Mouse (Mus musculus) liver, embryonic 12.5 days (tissue): Measurements from ENCODE around the gene Rac2. TPM values are rescaled to one million over a fixed set of nuclear protein-coding genes. Genes with fewer than 3 reads are reported as not detected.

Source experiments
- ATAC-seq: fragments of 200-750 bp; cut with Nextera tagmentation; 2 replicates; pipeline ENCODE4 v1.8.0; 2017; ENCODE audit warnings: moderate number of reproducible peaks, mild to moderate bottlenecking, moderate library complexity
- H3K27ac ChIP-seq: fragments of 300-500 bp; sonication (generic); 2 replicates; pipeline ENCODE4 v1.5.1; 2016; ENCODE audit warnings: mild to moderate bottlenecking
- H3K27me3 ChIP-seq: fragments of 300-500 bp; sonication (generic); replicated peaks from 2 replicates; pipeline ENCODE4 v1.6.1; 2016; ENCODE audit warnings: mild to moderate bottlenecking, moderate library complexity
- H3K36me3 ChIP-seq: fragments of 300-500 bp; sonication (generic); 2 replicates; pipeline ENCODE4 v1.6.1; 2016; ENCODE audit warnings: mild to moderate bottlenecking, moderate library complexity
- H3K4me1 ChIP-seq: fragments of 300-500 bp; sonication (generic); 2 replicates; pipeline ENCODE4 v1.6.1; 2016
- H3K4me2 ChIP-seq: fragments of 300-500 bp; sonication (generic); 2 replicates; pipeline ENCODE4 v1.6.1; 2016; ENCODE audit warnings: mild to moderate bottlenecking, moderate library complexity
- H3K4me3 ChIP-seq: fragments of 300-500 bp; sonication (generic); 2 replicates; pipeline ENCODE4 v1.5.1; 2016; ENCODE audit warnings: mild to moderate bottlenecking, moderate library complexity
- H3K9ac ChIP-seq: fragments of 300-500 bp; sonication (generic); 2 replicates; pipeline ENCODE4 v1.6.1; 2016; ENCODE audit warnings: mild to moderate bottlenecking, moderate library complexity
- H3K9me3 ChIP-seq: fragments of 300-500 bp; sonication (generic); replicated peaks from 2 replicates; pipeline ENCODE4 v1.6.1; 2016; ENCODE audit warnings: mild to moderate bottlenecking, moderate library complexity
- whole genome bisulfite sequencing: fragments of 180-500 bp; shearing (Covaris S2); methylation state at CpG from one replicate; pipeline ENCODE4 v1.1.7; 2016; ENCODE audit not compliant: insufficient replicate concordance; 5-methylcytosine and 5-hydroxymethylcytosine counted together
- polyA plus RNA-seq: library from polyadenylated mRNA; unstranded; fragments of >200 nt; fragmentation: Nextera tagmentation; extraction: Ambion mirVana; gene quantifications from 2 replicates; pipeline ENCODE4 v1.2.1, GENCODE M21; 2016

Gene Rac2
- polyA plus RNA-seq, 1 experiment from 2014 or later: 90.9 TPM

- Histone ChIP-seq H3K27ac (no peak overlapping the region), H3K36me3 (no peaks in the 10 kb centered on the region), H3K9ac (no peak overlapping the region), H3K27me3 (peaks cover 86% of the 10 kb centered on the region), H3K4me2 (no peak overlapping the region), H3K9me3 (no peaks in the 10 kb centered on the region), H3K4me3 (no peak overlapping the region), H3K4me1 (peaks cover 4% of the 10 kb centered on the region; the same call in 1 of the 2 replicates)
- 60% methylated on average over 7 of the region's 7 CpGs for WGBS
- ATAC-seq: no peak
These were observed 29.7 kb downstream of the Rac2 start for GRCm38 (mm10) chr15:78542767-78543303.

- H3K9ac ChIP-seq: no peak overlapping the region
- H3K27ac ChIP-seq: no peak overlapping the region
- H3K4me2 ChIP-seq: no peak overlapping the region
- H3K4me1 ChIP-seq: no peaks in the 10 kb centered on the region
- H3K4me3 ChIP-seq: no peak overlapping the region
- WGBS: 63% methylated on average over 3 of the region's 3 CpGs
- H3K27me3 ChIP-seq: peaks cover 88% of the 10 kb centered on the region
- no peaks in the 10 kb centered on the region for H3K36me3 ChIP-seq
- H3K9me3 ChIP-seq: no peaks in the 10 kb centered on the region
- no peak for ATAC-seq
These were observed 30.4 kb downstream of the Rac2 start for GRCm38 (mm10) chr15:78542098-78542766.

GRCm38 (mm10) chr15:78541606-78542005 lies 31.0 kb downstream of the Rac2 start:
- Histone ChIP-seq H3K4me1 (no peaks in the 10 kb centered on the region), H3K36me3 (no peaks in the 10 kb centered on the region), H3K4me2 (no peak overlapping the region), H3K27ac (no peak overlapping the region), H3K4me3 (no peak overlapping the region), H3K9ac (no peak overlapping the region), H3K27me3 (peaks cover 88% of the 10 kb centered on the region), H3K9me3 (no peaks in the 10 kb centered on the region)
- WGBS: 53% methylated on average over 3 of the region's 3 CpGs
- no peak for ATAC-seq

- Histone ChIP-seq H3K4me1 (0 out of 2 replicates have a peak, but pooled peaks cover 4% of the 10 kb centered on the region), H3K36me3 (no peaks in the 10 kb centered on the region), H3K9me3 (no peaks in the 10 kb centered on the region), H3K4me3 (no peak overlapping the region), H3K9ac (no peak overlapping the region), H3K4me2 (no peak overlapping the region), H3K27me3 (peaks cover 89% of the 10 kb centered on the region), H3K27ac (no peak overlapping the region)
- 56% methylated on average over 3 of the region's 3 CpGs for WGBS
- ATAC-seq: no peak
These were observed 31.5 kb downstream of the Rac2 start for GRCm38 (mm10) chr15:78541036-78541435.

GRCm38 (mm10) chr15:78535723-78536421 lies 36.7 kb downstream of the Rac2 start:
- Histone ChIP-seq H3K4me2 (no peak overlapping the region), H3K27me3 (peaks cover 49% of the 10 kb centered on the region), H3K4me3 (no peak overlapping the region), H3K36me3 (no peaks in the 10 kb centered on the region), H3K9ac (no peak overlapping the region), H3K27ac (no peak overlapping the region), H3K4me1 (peaks cover 26% of the 10 kb centered on the region), H3K9me3 (no peaks in the 10 kb centered on the region)
- WGBS: 61% methylated on average over 10 of the region's 10 CpGs
- no peak for ATAC-seq

GRCm38 (mm10) chr15:78533346-78533835 lies 39.2 kb downstream of the Rac2 start:
- Histone ChIP-seq H3K4me3 (no peak overlapping the region), H3K9ac (no peak overlapping the region), H3K27ac (0 out of 2 replicates have a peak overlapping the region, but pooled peaks have one; percentile 62), H3K27me3 (peaks cover 37% of the 10 kb centered on the region), H3K9me3 (no peaks in the 10 kb centered on the region), H3K36me3 (no peaks in the 10 kb centered on the region), H3K4me1 (peaks cover 51% of the 10 kb centered on the region), H3K4me2 (no peak overlapping the region)
- 68% methylated on average over 10 of the region's 10 CpGs for WGBS
- ATAC-seq: no peak

- H3K27me3 ChIP-seq: peaks cover 31% of the 10 kb centered on the region
These were observed 39.8 kb downstream of the Rac2 start for GRCm38 (mm10) chr15:78532566-78533345.

GRCm38 (mm10) chr15:78531901-78532469 lies 40.6 kb downstream of the Rac2 start:
- WGBS: 2% methylated on average over 25 of the region's 25 CpGs
- peak; percentile 63 for ATAC-seq
- peak overlapping the region; percentile 25; the same call in 1 of the 2 replicates for H3K9ac ChIP-seq

More at GRCm38 (mm10) chr15:78532566-78533345, 39.8 kb downstream of the Rac2 start:
- peak overlapping the region; percentile 62 for H3K27ac ChIP-seq
- H3K4me2 ChIP-seq: peak overlapping the region; percentile 54
- H3K9me3 ChIP-seq: no peaks in the 10 kb centered on the region
- no peak for ATAC-seq
- WGBS: 58% methylated on average over 10 of the region's 10 CpGs
- no peaks in the 10 kb centered on the region for H3K36me3 ChIP-seq
- no peak overlapping the region for H3K9ac ChIP-seq
- no peak overlapping the region for H3K4me3 ChIP-seq
- peaks cover 54% of the 10 kb centered on the region for H3K4me1 ChIP-seq

GRCm38 (mm10) chr15:78531451-78531720 lies 41.2 kb downstream of the Rac2 start:
- Histone ChIP-seq H3K27me3 (peaks cover 27% of the 10 kb centered on the region), H3K36me3 (no peaks in the 10 kb centered on the region), H3K9ac (no peak overlapping the region), H3K4me3 (no peak overlapping the region), H3K27ac (no peak overlapping the region), H3K9me3 (no peaks in the 10 kb centered on the region), H3K4me1 (peaks cover 56% of the 10 kb centered on the region), H3K4me2 (peak overlapping the region; percentile 54)
- ATAC-seq: no peak
- WGBS: 56% methylated on average over 4 of the region's 4 CpGs

More at GRCm38 (mm10) chr15:78531901-78532469, 40.6 kb downstream of the Rac2 start:
- Histone ChIP-seq H3K9me3 (no peaks in the 10 kb centered on the region), H3K4me2 (peak overlapping the region; percentile 54), H3K4me3 (peak overlapping the region; percentile 22), H3K27me3 (peaks cover 29% of the 10 kb centered on the region), H3K36me3 (no peaks in the 10 kb centered on the region), H3K4me1 (peaks cover 57% of the 10 kb centered on the region), H3K27ac (peak overlapping the region; percentile 45; the same call in 1 of the 2 replicates)

- Histone ChIP-seq H3K27ac (peak within 1 kb of the TSS; percentile 45; the same call in 1 of the 2 replicates), H3K4me3 (peak within 1 kb of the TSS; percentile 22), H3K36me3 (no peaks in the 10 kb centered on the region), H3K4me2 (peak within 1 kb of the TSS; percentile 54), H3K9ac (peak within 1 kb of the TSS; percentile 25; the same call in 1 of the 2 replicates), H3K4me1 (peaks cover 51% of the 10 kb centered on the region), H3K27me3 (peaks cover 24% of the 10 kb centered on the region), H3K9me3 (no peaks in the 10 kb centered on the region)
- WGBS: 60% methylated on average over 17 of the region's 17 CpGs
- no peak for ATAC-seq
These were observed 41.7 kb downstream of the Rac2 start, which contains the start of gene C1qtnf6 for GRCm38 (mm10) chr15:78530671-78531450. TSS of gene C1qtnf6 (minus strand) at chr15:78531416.

GRCm38 (mm10) chr15:78530141-78530540 lies 42.4 kb downstream of the Rac2 start:
- Histone ChIP-seq H3K4me3 (no peak overlapping the region), H3K4me1 (peaks cover 51% of the 10 kb centered on the region), H3K9me3 (no peaks in the 10 kb centered on the region), H3K9ac (no peak overlapping the region), H3K27ac (no peak overlapping the region), H3K27me3 (peaks cover 24% of the 10 kb centered on the region), H3K4me2 (no peak overlapping the region), H3K36me3 (no peaks in the 10 kb centered on the region)
- ATAC-seq: no peak
- WGBS: 47% methylated on average over 3 of the region's 3 CpGs
